Mouse (Mus musculus) embryonic facial prominence, embryonic 14.5 days (tissue): ENCODE results near the gene Tssk4. TPM values are rescaled to one million over a fixed set of nuclear protein-coding genes. Genes with fewer than 3 reads are reported as not detected.

Source experiments
- ATAC-seq: fragments of 200-750 bp; cut with Nextera tagmentation; 2 replicates; pipeline ENCODE4 v1.8.0; 2017; ENCODE audit warnings: low read depth, moderate number of reproducible peaks, moderate TSS enrichment
- DNase-seq: peaks from one replicate; pipeline ENCODE4 v3.0.0-alpha.2; 2015; ENCODE audit warnings: low spot score
- H3K27ac ChIP-seq: fragments of 300-500 bp; sonication (generic); replicated peaks from 2 replicates; pipeline ENCODE4 v1.5.1; 2014; ENCODE audit warnings: low read depth, mild to moderate bottlenecking, low read length, moderate library complexity
- H3K27me3 ChIP-seq: fragments of 300-500 bp; sonication (generic); replicated peaks from 2 replicates; pipeline ENCODE4 v1.6.1; 2014; ENCODE audit warnings: low read length; ENCODE audit not compliant: control insufficient read depth, insufficient read depth
- H3K36me3 ChIP-seq: fragments of 300-500 bp; sonication (generic); 2 replicates; pipeline ENCODE4 v1.6.1; 2014; ENCODE audit warnings: low read length, mixed read lengths; ENCODE audit not compliant: control insufficient read depth, insufficient read depth
- H3K4me1 ChIP-seq: fragments of 300-500 bp; sonication (generic); 2 replicates; pipeline ENCODE4 v1.6.1; 2014; ENCODE audit warnings: antibody characterized with exemption, low read length; ENCODE audit not compliant: control insufficient read depth, insufficient read depth
- H3K4me2 ChIP-seq: fragments of 300-500 bp; sonication (generic); 2 replicates; pipeline ENCODE4 v1.6.1; 2014; ENCODE audit warnings: low read depth, mild to moderate bottlenecking, low read length, moderate library complexity, mixed read lengths
- H3K4me3 ChIP-seq: fragments of 300-500 bp; sonication (generic); 2 replicates; pipeline ENCODE4 v1.5.1; 2014; ENCODE audit warnings: low read depth, mild to moderate bottlenecking, low read length
- H3K9ac ChIP-seq: fragments of 300-500 bp; sonication (generic); 2 replicates; pipeline ENCODE4 v1.6.1; 2014; ENCODE audit warnings: low read depth, mild to moderate bottlenecking, low read length, moderate library complexity, mixed read lengths
- H3K9me3 ChIP-seq: fragments of 300-500 bp; sonication (generic); 2 replicates; pipeline ENCODE4 v1.6.1; 2016; ENCODE audit warnings: low read length; ENCODE audit not compliant: control insufficient read depth
- WGBS: fragments of 180-500 bp; shearing (Covaris S2); extraction: QIAGEN DNeasy Blood & Tissue Kit; methylation state at CpG from one replicate; pipeline ENCODE4 v1.1.7; 2014; 5-methylcytosine and 5-hydroxymethylcytosine counted together
- polyA plus RNA-seq: library from polyadenylated mRNA; unstranded; fragments of >200 nt; fragmentation: Nextera tagmentation; extraction: Ambion mirVana; gene quantifications from 2 replicates; pipeline ENCODE4 v1.2.1, GENCODE M21; 2014

Tssk4 gene
- polyA plus RNA-seq, result 0.97 and 1.0 TPM in 2 replicates

DNA sequence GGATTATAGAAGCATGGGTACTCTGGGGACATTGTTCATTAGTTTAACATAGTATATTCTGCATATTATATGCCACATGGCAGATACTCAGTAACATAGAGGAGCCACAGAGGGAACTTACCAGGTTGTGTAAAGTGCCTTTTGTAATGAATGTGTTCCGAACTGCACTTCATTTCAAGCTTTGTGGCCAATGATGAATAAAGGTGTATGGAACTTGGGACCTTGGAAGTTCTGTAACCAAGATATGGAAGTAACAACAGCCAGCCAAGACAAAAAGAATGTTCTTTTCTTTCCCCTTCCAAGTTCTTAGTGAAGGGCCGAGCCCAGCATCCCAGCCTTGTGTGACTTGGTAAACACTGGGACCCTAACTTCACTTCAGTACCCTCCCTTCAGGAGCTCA lies at the start of gene Tssk4:
Tssk4 (plus strand) TSS at position 301 of the 400 bp plus-strand sequence.
- DNase-seq, result no peak
- no peak within 1 kb of the TSS for H3K27ac ChIP-seq

DNA sequence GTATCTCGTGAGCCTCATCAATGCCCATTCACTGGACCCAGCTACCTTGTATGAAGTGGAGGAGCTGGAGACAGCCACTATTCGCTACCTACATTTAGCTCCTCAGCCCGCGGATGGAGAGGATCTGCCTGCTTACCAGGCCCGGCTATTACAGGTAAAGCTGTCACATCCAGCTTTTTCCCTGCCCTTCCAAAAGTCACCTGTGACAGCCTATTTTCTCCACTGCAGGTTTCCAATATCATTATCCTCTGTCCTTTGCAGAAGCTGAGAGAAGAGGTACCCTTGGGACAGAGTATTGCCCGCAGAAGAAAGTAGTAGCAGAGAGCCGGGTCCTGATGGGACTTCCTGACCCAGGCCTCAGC lies 46.7 kb upstream of the Tssk4 start, which contains the start of gene Irf9:
Irf9 (plus strand) TSS at position 301 of the 362 bp plus-strand sequence.
- no peaks in the 10 kb centered on the region for H3K9me3 ChIP-seq
- H3K36me3 ChIP-seq, result peaks cover 81% of the 10 kb centered on the region
- DNase-seq (no peak), ATAC-seq (no peak)
- peak within 1 kb of the TSS; percentile 42 for H3K4me3 ChIP-seq
- H3K27ac ChIP-seq, result peak within 1 kb of the TSS; percentile 48
- WGBS, result 83% methylated on average over 7 of the region's 7 CpGs
- H3K4me1 ChIP-seq, result peaks cover 4% of the 10 kb centered on the region; the same call in 1 of the 2 replicates
- H3K4me2 ChIP-seq, result peak within 1 kb of the TSS; percentile 59
- H3K9ac ChIP-seq, result peak within 1 kb of the TSS; percentile 60
- H3K27me3 ChIP-seq, result no peaks in the 10 kb centered on the region

More for the DNA sequence above, at the start of gene Tssk4:
- no peak for ATAC-seq
- no peaks in the 10 kb centered on the region for H3K9me3 ChIP-seq
- WGBS, result 91% methylated on average over 2 of the region's 2 CpGs
- H3K4me1 ChIP-seq, result peaks cover 6% of the 10 kb centered on the region
- H3K9ac ChIP-seq, result no peak within 1 kb of the TSS
- H3K36me3 ChIP-seq, result peaks cover 10% of the 10 kb centered on the region; the same call in 1 of the 2 replicates
- H3K27me3 ChIP-seq, result no peaks in the 10 kb centered on the region
- H3K4me2 ChIP-seq, result no peak within 1 kb of the TSS
- no peak within 1 kb of the TSS for H3K4me3 ChIP-seq

DNA sequence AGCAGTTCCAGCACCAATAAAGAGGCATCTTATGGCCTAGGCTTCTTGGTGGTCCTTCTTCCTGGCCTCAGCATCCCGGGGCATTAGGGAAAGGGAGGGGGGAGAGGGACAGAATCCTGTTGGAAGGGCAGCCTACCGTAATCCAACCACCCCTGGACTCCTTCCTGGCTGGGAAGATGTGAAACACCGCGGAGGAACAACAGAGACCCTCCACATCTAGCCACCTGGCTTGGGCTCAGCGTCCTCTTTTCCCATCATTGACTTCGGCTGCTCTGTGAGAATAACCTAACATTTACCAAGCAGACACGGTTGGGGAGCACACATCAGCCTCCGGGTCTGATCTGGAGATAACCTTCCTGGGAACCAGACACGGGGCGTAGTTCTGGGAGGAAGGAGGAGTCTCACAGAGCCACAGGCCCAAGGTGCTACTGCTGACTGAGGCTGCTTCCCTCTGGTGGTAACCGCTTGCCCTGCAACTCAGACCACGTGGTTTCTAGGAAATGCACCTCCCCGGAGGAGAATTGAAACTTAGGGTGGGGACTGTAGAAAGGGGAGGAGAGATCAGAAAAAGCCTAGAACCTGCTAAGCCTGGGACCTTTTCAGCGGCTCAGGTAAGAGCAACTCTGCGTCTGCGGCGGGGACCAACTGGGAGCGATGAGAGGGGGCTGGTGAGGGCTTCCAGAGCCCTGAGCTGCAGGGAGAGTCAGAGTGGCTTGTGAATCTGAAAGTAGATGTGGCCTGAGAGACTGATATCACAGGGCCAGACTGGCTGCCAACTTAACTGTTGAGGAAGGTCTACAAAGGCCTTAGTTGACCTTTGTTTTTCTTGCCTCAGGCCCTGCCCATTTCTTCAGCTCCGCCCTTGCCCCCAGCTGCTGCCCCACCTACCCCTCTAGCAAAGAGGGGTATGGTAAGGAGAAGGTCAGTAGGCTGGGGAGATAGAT lies 46.1 kb upstream of the Tssk4 start:
- Histone ChIP-seq H3K4me1 (peaks cover 4% of the 10 kb centered on the region; the same call in 1 of the 2 replicates), H3K9me3 (no peaks in the 10 kb centered on the region), H3K36me3 (peaks cover 81% of the 10 kb centered on the region)

DNA sequence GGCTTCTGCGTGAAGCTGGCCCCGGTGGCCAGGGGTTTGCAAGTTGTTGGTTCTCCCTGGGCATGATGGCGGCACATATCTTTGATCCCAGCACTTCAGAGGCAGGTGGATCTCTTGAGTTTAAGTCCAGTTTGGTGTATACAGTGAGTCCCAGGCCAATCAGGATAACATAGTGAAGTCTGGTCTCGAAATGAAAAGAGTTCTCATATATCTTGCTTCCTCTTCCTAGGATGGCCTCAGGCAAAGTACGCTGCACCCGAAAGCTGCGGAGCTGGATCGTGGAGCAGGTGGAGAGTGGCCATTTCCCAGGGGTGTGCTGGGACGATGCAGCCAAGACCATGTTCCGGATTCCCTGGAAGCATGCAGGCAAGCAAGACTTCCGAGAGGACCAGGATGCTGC lies 45.2 kb upstream of the Tssk4 start:
- 0 out of 2 replicates have a peak overlapping the region, but pooled peaks have one; percentile 42 for H3K4me3 ChIP-seq

More for the DNA sequence above, 46.1 kb upstream of the Tssk4 start:
- H3K4me3 ChIP-seq, result peak overlapping the region; percentile 42
- H3K4me2 ChIP-seq, result peak overlapping the region; percentile 59
- 18% methylated on average over 19 of the region's 19 CpGs for WGBS
- ATAC-seq, result peak; percentile 95
- H3K27me3 ChIP-seq, result no peaks in the 10 kb centered on the region
- peak overlapping the region; percentile 60 for H3K9ac ChIP-seq
- peak; percentile 95 for DNase-seq
- H3K27ac ChIP-seq, result peak overlapping the region; percentile 48

DNA sequence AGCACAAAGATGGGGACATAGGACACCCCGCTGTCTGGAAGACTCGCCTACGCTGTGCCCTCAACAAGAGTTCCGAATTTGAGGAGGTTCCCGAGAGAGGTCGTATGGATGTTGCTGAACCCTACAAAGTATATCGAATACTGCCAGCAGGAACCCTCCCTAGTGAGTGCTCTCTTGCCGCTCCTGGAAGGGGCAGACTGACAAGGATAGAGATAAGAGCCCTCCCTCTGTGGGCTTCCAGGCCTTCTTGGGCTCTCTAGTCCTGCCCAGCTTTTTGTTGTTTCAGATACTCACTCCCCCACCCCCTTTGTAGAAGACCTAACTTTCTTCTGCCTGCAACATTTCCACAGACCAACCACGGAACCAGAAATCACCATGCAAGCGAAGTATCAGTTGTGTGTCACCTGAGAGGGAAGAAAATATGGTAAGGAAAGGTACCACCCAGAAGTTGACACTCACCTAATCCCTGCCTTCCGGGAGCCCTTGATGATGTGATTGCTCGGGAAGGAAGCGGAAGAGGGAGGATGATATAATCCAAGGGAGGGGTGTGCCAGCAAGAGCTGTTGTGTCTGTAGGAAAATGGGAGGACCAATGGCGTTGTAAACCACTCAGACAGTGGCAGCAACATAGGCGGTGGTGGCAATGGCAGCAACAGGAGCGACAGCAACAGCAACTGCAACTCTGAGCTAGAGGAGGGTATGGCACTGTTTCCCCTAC lies 44.1 kb upstream of the Tssk4 start:
- peaks cover 73% of the 10 kb centered on the region for H3K36me3 ChIP-seq
- no peaks in the 10 kb centered on the region for H3K27me3 ChIP-seq
- no peak overlapping the region for H3K4me2 ChIP-seq
- no peak overlapping the region for H3K27ac ChIP-seq
- H3K9ac ChIP-seq, result no peak overlapping the region
- peaks cover 4% of the 10 kb centered on the region; the same call in 1 of the 2 replicates for H3K4me1 ChIP-seq
- ATAC-seq, result no peak
- H3K4me3 ChIP-seq, result no peak overlapping the region
- WGBS, result 87% methylated on average over 16 of the region's 16 CpGs
- no peaks in the 10 kb centered on the region for H3K9me3 ChIP-seq
- DNase-seq, result no peak

More for the DNA sequence above, 45.2 kb upstream of the Tssk4 start:
- Histone ChIP-seq H3K27ac (0 out of 2 replicates have a peak overlapping the region, but pooled peaks have one; percentile 24), H3K36me3 (peaks cover 81% of the 10 kb centered on the region), H3K9ac (0 out of 2 replicates have a peak overlapping the region, but pooled peaks have one; percentile 14), H3K4me1 (peaks cover 4% of the 10 kb centered on the region; the same call in 1 of the 2 replicates), H3K9me3 (no peaks in the 10 kb centered on the region), H3K4me2 (peak overlapping the region; percentile 59), H3K27me3 (no peaks in the 10 kb centered on the region)
- WGBS, result 86% methylated on average over 11 of the region's 11 CpGs
- ATAC-seq (no peak), DNase-seq (no peak)

DNA sequence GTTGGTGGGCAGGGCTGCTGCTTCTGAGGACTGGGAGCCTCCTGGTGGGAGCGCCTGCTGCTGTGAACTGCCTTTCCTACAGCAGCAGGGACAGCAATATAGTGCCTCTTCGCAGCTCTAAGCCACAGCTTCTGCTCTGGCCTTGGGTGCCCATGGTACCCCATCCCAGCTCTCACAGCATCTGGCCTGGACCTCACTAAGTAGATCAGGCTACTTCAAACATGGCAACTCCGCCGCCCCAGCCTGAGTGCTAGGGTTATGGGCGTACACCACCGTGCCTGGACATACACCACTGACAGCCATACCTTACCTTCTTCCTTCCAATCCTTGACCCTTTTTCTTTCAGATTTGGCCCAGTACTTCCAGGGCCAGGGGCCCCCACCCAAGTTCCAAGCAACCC lies 41.6 kb upstream of the Tssk4 start:
- Histone ChIP-seq H3K4me3 (no peak overlapping the region), H3K4me2 (no peak overlapping the region), H3K36me3 (peaks cover 49% of the 10 kb centered on the region), H3K4me1 (peaks cover 4% of the 10 kb centered on the region; the same call in 1 of the 2 replicates), H3K9ac (no peak overlapping the region), H3K27ac (no peak overlapping the region), H3K9me3 (no peaks in the 10 kb centered on the region), H3K27me3 (no peaks in the 10 kb centered on the region)
- WGBS, result 94% methylated on average over 6 of the region's 6 CpGs
- DNase-seq (no peak), ATAC-seq (no peak)

DNA sequence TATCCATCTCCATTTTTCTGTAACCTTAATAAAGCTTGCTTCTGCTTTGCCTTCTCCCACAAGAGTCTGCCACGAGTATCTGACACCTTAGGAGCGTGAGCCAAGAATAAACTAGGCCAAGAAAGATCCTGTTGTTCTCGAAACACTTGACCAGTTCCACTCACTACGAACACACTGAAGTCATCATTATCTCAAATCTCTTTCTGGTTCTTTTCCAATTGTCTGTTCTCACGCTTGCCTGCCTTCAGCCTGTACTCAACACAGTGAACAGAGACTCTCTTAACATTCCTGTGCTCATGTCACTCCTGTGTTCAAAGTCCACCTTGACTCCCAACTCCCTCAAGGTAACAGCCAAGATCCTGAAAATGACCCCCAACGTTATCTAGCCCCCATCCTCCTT lies 36.6 kb upstream of the Tssk4 start:
- H3K27me3 ChIP-seq, result no peaks in the 10 kb centered on the region
- no peak overlapping the region for H3K9ac ChIP-seq
- DNase-seq, result peak; percentile 8
- ATAC-seq, result no peak
- H3K9me3 ChIP-seq, result no peaks in the 10 kb centered on the region
- WGBS, result 63% methylated on average over 6 of the region's 6 CpGs
- no peak overlapping the region for H3K4me3 ChIP-seq
- H3K36me3 ChIP-seq, result peaks cover 18% of the 10 kb centered on the region
- no peaks in the 10 kb centered on the region for H3K4me1 ChIP-seq
- H3K4me2 ChIP-seq, result no peak overlapping the region
- H3K27ac ChIP-seq, result no peak overlapping the region

DNA sequence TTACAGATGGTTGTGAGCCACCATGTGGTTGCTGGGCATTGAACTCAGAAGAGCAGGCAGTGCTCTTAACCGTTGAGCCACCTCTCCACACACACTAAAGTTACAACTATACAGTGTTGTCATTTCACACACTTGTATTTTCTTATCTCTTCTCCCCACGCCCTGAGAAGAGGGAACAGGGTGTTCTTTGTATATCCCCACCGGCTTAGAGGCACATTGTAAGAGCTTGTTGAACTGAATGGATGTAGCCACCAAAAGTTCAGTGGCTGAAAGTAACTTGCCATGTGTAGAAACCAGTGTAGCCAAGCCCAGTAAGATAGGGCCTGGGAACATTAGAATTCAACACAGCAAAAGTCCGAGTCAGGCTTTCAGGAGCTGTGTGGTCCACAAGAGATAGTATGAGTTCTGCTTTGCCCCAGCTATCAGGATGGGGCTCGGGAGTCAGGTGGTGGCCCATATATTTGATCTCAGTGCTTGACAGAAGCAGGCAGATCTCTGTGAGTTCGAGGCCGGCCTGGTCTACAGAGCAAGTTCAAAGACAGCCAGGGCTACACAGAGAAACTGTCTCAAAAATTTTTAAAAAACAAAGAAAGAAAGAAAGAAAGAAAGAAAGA lies 35.3 kb upstream of the Tssk4 start:
- DNase-seq, result no peak
- H3K27ac ChIP-seq, result no peak overlapping the region
- H3K36me3 ChIP-seq, result 0 out of 2 replicates have a peak, but pooled peaks cover 5% of the 10 kb centered on the region
- 73% methylated on average over 7 of the region's 7 CpGs for WGBS
- ATAC-seq, result no peak
- H3K4me2 ChIP-seq, result no peak overlapping the region
- no peak overlapping the region for H3K9ac ChIP-seq
- H3K9me3 ChIP-seq, result no peaks in the 10 kb centered on the region
- peaks cover 4% of the 10 kb centered on the region; the same call in 1 of the 2 replicates for H3K4me1 ChIP-seq
- H3K27me3 ChIP-seq, result no peaks in the 10 kb centered on the region
- no peak overlapping the region for H3K4me3 ChIP-seq
